Mouse (Mus musculus) ES-Bruce4 (cell line): Measurements from ENCODE around the gene Slco2b1. TPM values are rescaled to one million over a fixed set of nuclear protein-coding genes. Genes with fewer than 3 reads are reported as not detected.

Experiments
- H3K27ac ChIP-seq: 2 replicates; pipeline ENCODE4 v1.5.1; 2012; ENCODE audit warnings: low read length, inconsistent platforms; ENCODE audit not compliant: insufficient read depth
- H3K27me3 ChIP-seq: 2 replicates; pipeline ENCODE4 v1.6.1; 2012; ENCODE audit warnings: mild to moderate bottlenecking, low read length, inconsistent platforms; ENCODE audit not compliant: control insufficient read depth, poor library complexity, insufficient read depth, severe bottlenecking
- H3K36me3 ChIP-seq: 2 replicates; pipeline ENCODE4 v1.6.1; 2012; ENCODE audit warnings: inconsistent platforms, mild to moderate bottlenecking, low read length, moderate library complexity; ENCODE audit not compliant: control insufficient read depth, poor library complexity, insufficient read depth, severe bottlenecking
- H3K4me1 ChIP-seq: one replicate; pipeline ENCODE4 v1.8.1; 2011; ENCODE audit warnings: low read length; ENCODE audit not compliant: control insufficient read depth, insufficient read depth
- H3K4me3 ChIP-seq: 2 replicates; pipeline ENCODE4 v1.5.1; 2011; ENCODE audit warnings: low read depth, mild to moderate bottlenecking, low read length
- H3K9ac ChIP-seq: 2 replicates; pipeline ENCODE4 v1.6.1; 2012; ENCODE audit warnings: low read depth, mild to moderate bottlenecking, inconsistent platforms; ENCODE audit not compliant: poor library complexity, severe bottlenecking
- H3K9me3 ChIP-seq: replicated peaks from 2 replicates; pipeline ENCODE4 v1.6.1; 2012; ENCODE audit warnings: mild to moderate bottlenecking, low read length, inconsistent platforms; ENCODE audit not compliant: control insufficient read depth, poor library complexity, insufficient read depth, severe bottlenecking
- CTCF ChIP-seq: IDR thresholded peaks from one replicate; pipeline ENCODE4 v1.8.1; 2011; ENCODE audit warnings: low read depth, low read length
- EP300 ChIP-seq: IDR thresholded peaks from 2 replicates; pipeline ENCODE4 v1.6.1; 2011; ENCODE audit warnings: low read depth, low read length; ENCODE audit not compliant: insufficient read depth
- POLR2A ChIP-seq: IDR thresholded peaks from one replicate; pipeline ENCODE4 v1.8.1; 2011; ENCODE audit warnings: low read length; ENCODE audit not compliant: insufficient read depth
- polyA plus RNA-seq: library from polyadenylated mRNA; stranded (reverse); fragments of >200 nt; gene quantifications from 2 replicates; pipeline ENCODE4 v1.2.4, GENCODE M21; 2011; ENCODE audit warnings: low read depth; ENCODE audit not compliant: missing spikeins, insufficient read depth, insufficient read length

Gene Slco2b1
- polyA plus RNA-seq, 1 experiment = not detected

GRCm38 (mm10) chr7:99671544-99672435 lies 39.4 kb downstream of the Slco2b1 start:
- TF ChIP-seq CTCF = no peak
- no peak for TF ChIP-seq POLR2A
- TF ChIP-seq EP300 = no peak
- H3K27ac ChIP-seq = no peak overlapping the region
- no peaks in the 10 kb centered on the region for H3K36me3 ChIP-seq
- H3K9ac ChIP-seq = no peak overlapping the region
- no peaks in the 10 kb centered on the region for H3K9me3 ChIP-seq
- H3K4me1 ChIP-seq = no peaks in the 10 kb centered on the region
- no peaks in the 10 kb centered on the region for H3K27me3 ChIP-seq
- H3K4me3 ChIP-seq = no peak overlapping the region

- Histone ChIP-seq H3K36me3 (no peaks in the 10 kb centered on the region), H3K4me3 (no peak overlapping the region), H3K4me1 (no peaks in the 10 kb centered on the region), H3K9ac (no peak overlapping the region), H3K9me3 (no peaks in the 10 kb centered on the region), H3K27me3 (no peaks in the 10 kb centered on the region), H3K27ac (no peak overlapping the region)
- TF ChIP-seq POLR2A (no peak), CTCF (peak; percentile 19)
Measured at GRCm38 (mm10) chr7:99670915-99671314, 40.2 kb downstream of the Slco2b1 start.

GRCm38 (mm10) chr7:99668802-99669201 lies 42.3 kb downstream of the Slco2b1 start:
- H3K9me3 ChIP-seq = no peaks in the 10 kb centered on the region
- no peak overlapping the region for H3K27ac ChIP-seq
- H3K9ac ChIP-seq = no peak overlapping the region

GRCm38 (mm10) chr7:99667096-99667495 lies 44.0 kb downstream of the Slco2b1 start:
- Histone ChIP-seq H3K9me3 (no peaks in the 10 kb centered on the region), H3K4me3 (no peak overlapping the region), H3K9ac (no peak overlapping the region), H3K4me1 (no peaks in the 10 kb centered on the region), H3K36me3 (no peaks in the 10 kb centered on the region), H3K27ac (no peak overlapping the region), H3K27me3 (no peaks in the 10 kb centered on the region)
- TF ChIP-seq POLR2A (no peak), EP300 (no peak), CTCF (no peak)

More at GRCm38 (mm10) chr7:99668802-99669201, 42.3 kb downstream of the Slco2b1 start:
- Histone ChIP-seq H3K4me1 (no peaks in the 10 kb centered on the region), H3K4me3 (no peak overlapping the region), H3K27me3 (no peaks in the 10 kb centered on the region), H3K36me3 (no peaks in the 10 kb centered on the region)
- TF ChIP-seq POLR2A (no peak), EP300 (0 out of 2 replicates have a peak, but pooled peaks have one; percentile 36)

- Histone ChIP-seq H3K4me3 (no peak overlapping the region), H3K4me1 (no peaks in the 10 kb centered on the region), H3K9ac (no peak overlapping the region), H3K36me3 (no peaks in the 10 kb centered on the region), H3K27ac (no peak overlapping the region), H3K9me3 (no peaks in the 10 kb centered on the region), H3K27me3 (no peaks in the 10 kb centered on the region)
- TF ChIP-seq EP300 (no peak), CTCF (no peak), POLR2A (no peak)
Measured at GRCm38 (mm10) chr7:99665731-99666452, 45.2 kb downstream of the Slco2b1 start.
